Mouse (Mus musculus): ENCODE data around the gene Tnks1bp1.

Tnks1bp1 gene

DNA sequence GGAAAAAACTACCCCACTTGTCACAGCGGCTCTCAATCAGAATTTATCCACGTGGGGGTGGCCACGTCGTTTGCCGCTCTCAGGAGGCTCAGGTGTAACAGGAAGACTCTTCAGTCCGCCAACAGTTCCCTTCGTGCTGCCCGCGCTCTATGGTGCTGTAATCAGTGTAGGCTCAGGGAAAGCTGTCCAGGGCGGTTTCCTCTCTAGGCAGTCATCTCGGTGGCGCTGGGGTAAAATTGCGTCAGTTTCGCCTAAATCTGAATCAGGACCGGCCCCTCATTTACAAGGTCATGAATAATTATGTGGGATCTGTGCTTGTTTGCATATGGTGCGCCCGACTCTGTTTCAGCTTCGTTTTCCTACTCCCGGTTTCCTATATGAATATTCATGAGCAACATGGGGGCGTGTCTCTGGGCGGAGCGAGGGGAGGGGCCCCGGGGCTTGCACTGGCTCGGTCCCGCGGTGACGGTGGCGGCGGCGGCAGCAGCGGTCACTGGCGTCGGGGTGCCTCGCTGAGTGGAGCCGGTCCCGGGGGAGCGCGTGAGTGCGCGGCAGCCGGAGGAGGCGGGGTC is at the start of gene Tnks1bp1:
Gene Tnks1bp1, plus strand, starts transcription at position 427 of the 572 bp plus-strand sequence.
- DNase-seq = peak; percentile 95 to 97

GRCm38 (mm10) chr2:84999486-85000181 is 48.2 kb upstream of the Tnks1bp1 start:
- DNase-seq = no peak

GRCm38 (mm10) chr2:85001497-85001896 is 46.3 kb upstream of the Tnks1bp1 start:
- DNase-seq = no peak

- no peak for DNase-seq
Observed at GRCm38 (mm10) chr2:85002575-85002974, 45.2 kb upstream of the Tnks1bp1 start.

DNA sequence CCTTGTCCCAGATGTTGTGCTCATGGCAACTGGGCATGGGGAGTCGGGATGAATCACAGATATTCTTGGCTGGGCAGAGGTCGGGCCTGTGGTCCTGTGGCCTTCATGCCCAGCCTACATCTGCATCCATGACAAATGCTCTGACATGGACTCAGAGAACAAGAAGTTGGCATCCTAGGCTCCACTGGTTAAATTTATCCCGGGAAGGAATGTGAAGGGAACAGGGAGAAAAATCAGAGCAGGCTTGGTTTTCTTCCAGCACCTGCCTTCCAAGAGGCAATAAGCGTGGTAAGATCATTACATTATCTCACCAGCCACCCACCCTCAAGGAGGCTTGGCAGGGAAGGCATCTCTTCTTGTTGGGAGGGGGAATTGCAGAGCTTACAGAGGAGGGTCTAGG is 43.5 kb upstream of the Tnks1bp1 start:
- no peak for DNase-seq

GRCm38 (mm10) chr2:85006600-85006999 is 41.2 kb upstream of the Tnks1bp1 start:
- DNase-seq = no peak

DNA sequence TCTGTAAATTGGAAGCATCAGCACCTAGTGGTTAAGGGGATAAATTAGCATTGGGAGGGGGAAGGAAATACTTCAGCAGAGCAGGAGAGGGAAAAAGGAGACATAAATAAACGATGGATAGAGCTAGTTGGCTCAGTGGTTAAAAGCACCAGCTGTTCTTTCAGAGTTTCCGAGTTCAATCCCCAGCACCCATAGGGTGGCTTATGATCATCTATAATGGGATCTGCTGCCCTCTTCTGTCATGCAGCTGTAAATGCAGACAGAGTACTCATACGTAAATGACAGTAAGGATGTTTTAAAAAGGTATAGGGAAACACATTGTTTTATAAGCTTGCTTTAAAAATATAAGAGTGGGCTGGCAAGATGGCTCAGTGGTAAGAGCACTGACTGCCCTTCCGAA is 40.1 kb upstream of the Tnks1bp1 start:
- DNase-seq = peak; percentile 4 to 10

GRCm38 (mm10) chr2:85009212-85009611 is 38.6 kb upstream of the Tnks1bp1 start:
- no peak for DNase-seq

DNA sequence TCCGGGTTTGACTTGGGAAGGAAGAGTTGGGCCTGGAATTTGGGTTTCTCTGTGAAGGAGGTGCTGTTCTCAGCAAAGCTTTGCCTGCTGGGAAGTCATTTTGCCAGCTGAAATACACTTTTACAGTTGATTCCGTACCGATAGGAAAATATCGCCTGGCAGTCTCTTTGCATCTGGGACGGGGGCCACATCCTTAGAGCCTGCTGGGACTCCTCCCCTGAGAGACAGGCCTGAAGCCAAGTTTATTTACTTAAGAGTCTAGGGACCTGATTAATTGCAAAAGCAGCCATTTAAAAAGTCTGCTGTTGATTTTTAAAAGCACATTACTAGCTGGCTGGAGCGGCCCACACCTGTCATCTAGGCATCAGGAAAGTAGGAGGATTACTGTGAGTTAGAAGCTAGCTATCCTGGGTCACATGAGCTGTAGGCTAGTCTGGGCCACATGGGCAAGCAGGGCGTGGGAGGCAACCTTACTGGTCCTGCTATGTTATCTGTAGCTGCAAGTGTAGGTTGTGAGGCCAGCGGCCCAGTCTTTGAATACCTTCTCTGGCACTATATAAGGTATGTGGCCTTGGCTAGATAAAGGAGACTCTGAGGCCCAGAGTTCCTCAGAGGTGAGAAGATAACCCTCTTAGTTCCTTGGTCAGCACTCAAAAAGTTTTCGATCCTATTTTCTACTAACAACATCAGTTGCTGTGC is 35.8 kb upstream of the Tnks1bp1 start:
- DNase-seq = no peak

DNA sequence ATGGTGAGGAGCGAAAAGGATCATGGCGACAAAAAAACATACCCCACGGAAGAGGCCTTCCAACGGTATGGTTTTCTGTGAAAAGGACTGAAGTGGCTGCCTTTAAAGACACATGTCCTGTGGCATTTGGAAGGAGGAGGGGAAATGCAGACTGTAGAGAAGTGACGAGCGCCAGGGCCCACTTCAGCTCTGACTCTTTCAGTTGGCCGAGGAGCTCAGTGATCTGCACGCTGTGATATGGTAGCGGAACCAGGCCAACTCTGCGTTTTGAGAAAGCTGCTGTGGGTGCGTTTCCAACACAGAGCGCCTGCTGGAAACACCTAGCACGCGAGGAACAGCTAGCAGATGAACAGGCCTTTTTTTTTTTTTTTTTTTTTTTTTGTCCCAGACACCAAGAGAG is 35.1 kb upstream of the Tnks1bp1 start:
- no peak for DNase-seq

GRCm38 (mm10) chr2:85013826-85014587 is 33.8 kb upstream of the Tnks1bp1 start:
- no peak for DNase-seq

- DNase-seq = no peak
Observed at GRCm38 (mm10) chr2:85014588-85014982, 33.2 kb upstream of the Tnks1bp1 start.

DNA sequence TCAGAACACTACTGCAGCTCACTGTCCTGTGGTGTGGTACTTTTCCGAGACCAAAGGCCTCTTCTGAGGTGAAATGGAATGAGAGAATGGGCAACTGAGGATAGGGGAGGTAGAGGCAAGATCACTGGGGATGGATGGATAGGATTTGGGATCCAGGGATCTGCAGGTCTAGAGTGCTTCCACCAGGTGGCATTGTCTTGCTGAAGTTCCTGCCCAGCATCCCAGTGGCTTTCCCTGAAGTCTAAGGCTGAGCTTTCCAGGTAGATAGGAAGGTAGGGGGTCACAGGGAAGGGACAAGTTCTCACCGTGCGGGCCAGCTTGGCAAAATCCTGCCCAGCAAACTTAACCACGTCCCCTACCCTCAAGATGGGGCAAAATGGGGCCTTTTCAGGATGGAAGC is 25.8 kb upstream of the Tnks1bp1 start:
- no peak for DNase-seq

DNA sequence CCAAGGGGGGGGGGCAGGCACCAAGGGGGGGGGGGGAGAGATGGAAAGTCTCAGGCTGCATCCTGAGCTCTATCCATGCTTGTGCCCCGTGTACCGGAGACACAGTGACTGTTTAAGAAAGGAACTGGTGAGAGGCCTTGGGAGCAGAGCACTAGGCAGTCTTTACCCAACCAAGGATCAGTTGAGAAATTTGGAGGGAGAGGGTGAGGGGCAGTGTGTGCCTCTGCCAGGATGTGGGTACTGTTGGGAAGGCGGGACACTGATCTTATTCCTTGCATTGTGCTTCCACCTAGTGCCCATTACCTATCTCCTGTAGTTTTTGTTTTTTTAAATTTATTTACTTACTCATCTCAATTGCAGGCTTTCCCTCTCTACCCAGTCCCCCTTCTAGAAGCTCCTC is 21.6 kb upstream of the Tnks1bp1 start:
- no peak for DNase-seq

DNA sequence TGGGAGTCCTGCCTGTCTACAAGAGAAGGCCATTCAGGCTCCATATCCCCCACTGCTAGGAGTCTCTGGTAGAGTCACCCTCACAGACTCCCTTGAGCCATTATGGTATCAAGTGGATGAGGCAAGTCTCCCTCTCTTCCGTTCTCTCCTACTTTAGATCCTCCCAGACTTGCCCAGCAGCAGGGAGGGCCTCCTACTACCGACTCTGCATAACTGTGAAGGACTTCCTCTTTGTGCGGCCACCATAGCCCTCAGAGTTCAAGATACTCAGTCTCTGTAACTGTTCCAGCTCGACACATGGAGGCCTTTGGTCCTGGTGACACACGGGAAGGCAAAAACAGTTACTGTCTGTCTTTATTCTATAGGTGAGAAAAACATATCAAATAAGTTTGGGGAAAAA is 20.5 kb upstream of the Tnks1bp1 start:
- DNase-seq = no peak

DNA sequence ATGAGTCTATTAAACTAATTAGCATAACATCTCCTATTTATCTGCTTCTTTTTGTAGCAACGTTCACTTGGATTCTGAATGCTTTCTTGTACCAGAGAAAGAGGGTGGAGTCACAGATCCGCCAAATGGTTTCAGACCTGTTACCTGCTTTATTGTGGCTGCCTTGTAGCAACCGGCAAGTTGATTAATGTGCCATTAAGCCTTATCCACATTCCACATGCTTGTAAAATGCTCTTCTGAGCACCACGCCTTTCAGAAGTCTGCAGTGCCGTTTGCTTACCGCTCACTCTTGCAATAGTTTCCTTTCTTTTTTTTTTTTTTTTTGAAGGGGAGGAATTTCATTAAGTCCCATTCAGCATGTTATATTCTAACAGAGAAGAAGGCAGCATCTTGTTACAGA is 17.9 kb upstream of the Tnks1bp1 start:
- no peak for DNase-seq

DNA sequence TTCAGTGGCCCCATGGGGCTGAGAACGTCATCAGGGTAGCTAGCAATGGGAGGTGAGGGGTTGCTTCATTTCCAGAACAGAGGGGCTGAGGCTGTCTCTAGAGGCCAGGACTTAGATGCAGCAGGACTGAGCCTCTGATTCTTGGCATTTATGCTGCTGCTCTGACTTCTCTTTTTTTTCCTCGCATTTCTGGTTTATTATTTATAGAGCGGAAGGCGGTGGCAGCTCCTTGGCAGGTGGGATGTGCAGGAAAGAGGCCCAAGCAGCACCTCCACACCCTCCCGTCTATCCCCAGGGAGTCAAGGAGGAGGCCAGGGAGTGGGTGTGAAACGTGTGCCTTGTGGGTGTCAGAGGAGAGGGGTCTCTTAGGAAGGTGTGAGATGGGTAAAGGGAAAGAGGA is 16.8 kb upstream of the Tnks1bp1 start:
- DNase-seq = no peak

- no peak for DNase-seq
Observed at GRCm38 (mm10) chr2:85033121-85033520, 14.7 kb upstream of the Tnks1bp1 start.

DNA sequence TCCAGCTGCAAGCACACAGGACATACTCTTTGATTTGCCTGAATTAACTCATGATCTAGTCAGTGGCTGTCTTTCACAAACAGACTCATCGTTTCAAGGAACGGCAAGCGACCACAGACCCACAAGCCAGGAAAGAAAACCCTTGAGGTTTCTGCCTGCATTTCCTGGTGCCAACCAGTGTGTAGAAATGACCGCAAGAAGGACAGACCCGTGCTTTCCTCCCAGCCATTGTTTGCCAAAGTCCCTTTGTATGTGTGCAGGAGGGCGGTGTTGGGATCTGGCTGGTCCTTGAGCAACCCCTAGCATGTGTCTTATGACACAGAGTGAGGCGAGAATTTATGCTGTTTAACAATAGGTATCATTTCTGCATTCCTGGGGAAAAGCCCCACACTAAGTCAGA is 13.7 kb upstream of the Tnks1bp1 start:
- DNase-seq = no peak

GRCm38 (mm10) chr2:85036507-85037046 is 11.2 kb upstream of the Tnks1bp1 start:
- DNase-seq = peak in 1 of 2 experiments; percentile 21

DNA sequence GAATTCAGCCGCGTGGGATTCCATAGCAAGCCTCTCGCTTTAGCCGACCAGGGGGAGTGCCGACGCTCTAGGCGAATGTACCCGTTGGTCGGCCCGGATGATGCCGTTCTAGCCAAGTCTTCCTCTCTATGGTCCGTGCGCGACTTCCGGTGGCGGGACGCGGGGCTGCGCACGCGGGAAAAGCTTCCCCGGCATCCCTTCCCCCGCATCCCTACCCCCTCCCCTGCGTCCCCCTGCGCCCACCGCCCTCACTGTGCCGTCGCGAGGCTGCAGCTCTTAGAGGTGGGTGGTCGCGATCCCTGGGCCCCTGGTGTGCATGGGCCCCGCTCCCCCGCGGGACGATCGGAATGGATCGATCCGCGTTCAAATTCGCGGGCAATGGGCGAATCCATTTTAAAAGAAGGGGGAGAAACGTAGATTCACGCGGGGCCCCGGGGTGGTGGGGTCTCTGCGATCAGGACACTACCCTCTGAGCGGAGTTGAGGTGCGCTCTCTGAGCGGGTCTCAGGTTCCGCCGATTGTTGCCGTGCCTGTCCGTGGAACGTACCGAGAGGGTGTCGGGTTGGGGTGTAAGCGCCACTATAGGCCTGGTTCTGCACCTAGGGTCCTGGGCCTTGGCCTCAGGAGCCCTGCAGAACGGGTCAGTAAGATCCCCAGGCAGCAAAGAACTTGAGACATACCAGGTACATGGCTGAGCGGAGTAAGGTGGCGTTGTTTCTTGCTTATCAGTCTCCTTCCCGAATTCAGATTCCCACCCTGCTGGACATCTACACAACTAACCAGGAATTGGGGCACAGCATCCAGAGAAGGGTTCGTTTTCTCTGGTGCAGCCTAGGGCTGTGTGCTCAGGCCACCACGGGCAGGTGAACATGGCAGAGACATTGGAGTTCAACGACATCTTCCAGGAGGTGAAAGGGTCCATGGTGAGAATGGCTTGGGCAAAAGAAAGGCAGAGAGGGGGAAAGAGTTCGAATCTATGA is 10.5 kb upstream of the Tnks1bp1 start, which contains the start of the genes Ssrp1 and P2rx3:
Gene Ssrp1, plus strand, starts transcription at position 188 of the 980 bp plus-strand sequence.
Gene P2rx3, minus strand, starts transcription at position 416 of the 980 bp plus-strand sequence.
- peak; percentile 89 to 94 for DNase-seq

- no peak for DNase-seq
Observed at GRCm38 (mm10) chr2:85038336-85038735, 9.5 kb upstream of the Tnks1bp1 start.
